Mouse (Mus musculus): ENCODE measurements around the gene Efna5.

Gene Efna5

GRCm38 (mm10) chr17:62786602-62786907 lies 94.6 kb downstream of the Efna5 start:
- no peak for DNase-seq

- DNase-seq, result no peak
Measured at GRCm38 (mm10) chr17:62785781-62786601, 95.1 kb downstream of the Efna5 start.

- no peak for DNase-seq
Measured at GRCm38 (mm10) chr17:62784274-62785171, 96.6 kb downstream of the Efna5 start.

- peak; percentile 54 for DNase-seq
Measured at GRCm38 (mm10) chr17:62783524-62784273, 97.4 kb downstream of the Efna5 start.

- no peak for DNase-seq
Measured at GRCm38 (mm10) chr17:62782826-62783404, 98.2 kb downstream of the Efna5 start.

GRCm38 (mm10) chr17:62781120-62781519 lies 100.0 kb downstream of the Efna5 start:
- DNase-seq, result no peak

- no peak for DNase-seq
Measured at GRCm38 (mm10) chr17:62777858-62778564, 103.1 kb downstream of the Efna5 start.

- DNase-seq, result no peak
Measured at GRCm38 (mm10) chr17:62776710-62777109, 104.4 kb downstream of the Efna5 start.

- DNase-seq, result no peak
Measured at GRCm38 (mm10) chr17:62775976-62776375, 105.1 kb downstream of the Efna5 start.

GRCm38 (mm10) chr17:62775401-62775800 lies 105.7 kb downstream of the Efna5 start:
- DNase-seq, result no peak

GRCm38 (mm10) chr17:62774749-62775148 lies 106.4 kb downstream of the Efna5 start:
- DNase-seq, result no peak

GRCm38 (mm10) chr17:62766705-62767104 lies 114.4 kb downstream of the Efna5 start:
- no peak for DNase-seq

GRCm38 (mm10) chr17:62765165-62765564 lies 116.0 kb downstream of the Efna5 start:
- DNase-seq, result no peak

- no peak for DNase-seq
Measured at GRCm38 (mm10) chr17:62756951-62757350, 124.2 kb downstream of the Efna5 start.

GRCm38 (mm10) chr17:62755635-62756034 lies 125.5 kb downstream of the Efna5 start:
- DNase-seq, result no peak

- DNase-seq, result no peak
Measured at GRCm38 (mm10) chr17:62754638-62755037, 126.5 kb downstream of the Efna5 start.

GRCm38 (mm10) chr17:62752381-62752889 lies 128.7 kb downstream of the Efna5 start:
- no peak for DNase-seq

- DNase-seq, result no peak
Measured at GRCm38 (mm10) chr17:62750647-62751046, 130.5 kb downstream of the Efna5 start.

- no peak for DNase-seq
Measured at GRCm38 (mm10) chr17:62748803-62749619, 132.1 kb downstream of the Efna5 start.

- no peak for DNase-seq
Measured at GRCm38 (mm10) chr17:62747381-62747780, 133.7 kb downstream of the Efna5 start.

GRCm38 (mm10) chr17:62746827-62747226 lies 134.3 kb downstream of the Efna5 start:
- DNase-seq, result no peak
